Mouse (Mus musculus): ENCODE results near the gene Fas.

Gene Fas

GRCm38 (mm10) chr19:34369551-34369950 lies 79.1 kb downstream of the Fas start:
- no peak for DNase-seq (ENCODE audit: low spot score)

DNA sequence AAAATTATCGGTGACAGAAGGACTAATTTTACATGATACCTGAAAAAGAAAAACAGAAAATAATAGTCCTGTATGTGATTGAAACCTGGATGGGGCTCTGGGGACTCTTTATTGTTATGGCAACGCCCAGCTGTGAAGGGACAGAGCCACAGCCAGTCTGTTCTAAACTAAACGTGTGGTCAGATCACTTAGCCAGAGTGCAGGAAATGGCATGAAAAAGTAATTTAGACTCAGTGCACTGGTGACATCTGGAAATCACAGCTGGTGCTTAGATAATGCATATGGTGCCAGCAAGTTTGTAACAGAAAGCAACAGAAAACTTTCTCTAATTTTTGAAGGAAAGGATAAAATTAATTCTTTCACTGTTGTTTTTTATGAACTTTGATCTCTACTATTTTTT lies 79.9 kb downstream of the Fas start:
- DNase-seq (ENCODE audit: low spot score) = no peak
